Mouse (Mus musculus) layer of hippocampus, postnatal 14 days (tissue): ENCODE results near the gene Trmo. TPM values are rescaled to one million over a fixed set of nuclear protein-coding genes. Genes with fewer than 3 reads are reported as not detected.
A peak's percentile ranks its signal among the peaks of the same experiment; 100 is the strongest.

Experiments used
- DNase-seq, 2 experiments: peaks; one replicate each; pipeline ENCODE4 v3.0.0; 2021 to 2022; ENCODE audit warnings: low spot score in 2 of 2, mixed read lengths in 1 of 2
- long read RNA-seq, 2 experiments: library from polyadenylated mRNA; stranded (forward); transcript quantifications; one replicate each; pipeline ENCODE4 v2.0.0; 2021
- total RNA-seq, 2 experiments: library from RNA; stranded (reverse); gene quantifications; 2 replicates each; pipeline ENCODE4 v1.2.3; 2021

Trmo gene
- total RNA-seq = 1 to 10 TPM; 3.3 to 4.2 TPM
- long read RNA-seq, experiment 1, partial matches to known transcripts = 0 of 4 reads
- long read RNA-seq, experiment 1, other reads (novel, unspliced or antisense) = 2 of 4 reads
- long read RNA-seq, experiment 2, transcript Trmo-201 (5 exons, 1,527 nt) = major isoform, 5 of 6 reads
- long read RNA-seq, experiment 2, partial matches to known transcripts = 0 of 6 reads
- long read RNA-seq, experiment 2, other reads (novel, unspliced or antisense) = 1 of 6 reads

GRCm38 (mm10) chr4:46389013-46389611 lies at the start of gene Trmo:
Trmo (minus strand) TSS chr4:46389437.
- peak; percentile 97 for DNase-seq

GRCm38 (mm10) chr4:46432339-46433036 lies 43.3 kb upstream of the Trmo start:
- DNase-seq = no peak

- peak; percentile 16 to 44 for DNase-seq
Observed at GRCm38 (mm10) chr4:46428903-46429499, 39.8 kb upstream of the Trmo start.

- no peak for DNase-seq
Observed at GRCm38 (mm10) chr4:46422625-46423024, 33.4 kb upstream of the Trmo start.

- no peak for DNase-seq
Observed at GRCm38 (mm10) chr4:46418851-46419250, 29.6 kb upstream of the Trmo start.

- DNase-seq = no peak
Observed at GRCm38 (mm10) chr4:46417491-46417890, 28.3 kb upstream of the Trmo start.

GRCm38 (mm10) chr4:46413406-46413805 lies 24.2 kb upstream of the Trmo start, which contains the start of gene Hemgn:
Hemgn (minus strand) TSS chr4:46413506.
- no peak for DNase-seq

GRCm38 (mm10) chr4:46412113-46412512 lies 22.9 kb upstream of the Trmo start:
- DNase-seq = no peak

- DNase-seq = no peak
Observed at GRCm38 (mm10) chr4:46411489-46411888, 22.3 kb upstream of the Trmo start.

- no peak for DNase-seq
Observed at GRCm38 (mm10) chr4:46410677-46411076, 21.4 kb upstream of the Trmo start.

GRCm38 (mm10) chr4:46406966-46407703 lies 17.9 kb upstream of the Trmo start:
- DNase-seq = no peak

- no peak for DNase-seq
Observed at GRCm38 (mm10) chr4:46404042-46404795, 15.0 kb upstream of the Trmo start.

- DNase-seq = no peak
Observed at GRCm38 (mm10) chr4:46398839-46399238, 9.6 kb upstream of the Trmo start.

GRCm38 (mm10) chr4:46395736-46396135 lies 6.5 kb upstream of the Trmo start:
- no peak for DNase-seq

- DNase-seq = no peak
Observed at GRCm38 (mm10) chr4:46394388-46394787, 5.2 kb upstream of the Trmo start.

GRCm38 (mm10) chr4:46390390-46390970 lies 1.2 kb upstream of the Trmo start:
- DNase-seq = peak; percentile 77 to 86

GRCm38 (mm10) chr4:46389612-46390341 lies 540 bp upstream of the Trmo start:
- DNase-seq = no peak

- DNase-seq = no peak
Observed at GRCm38 (mm10) chr4:46388556-46388955, 681 bp downstream of the Trmo start.

GRCm38 (mm10) chr4:46374869-46375368 lies 14.3 kb downstream of the Trmo start:
- peak; percentile 72 to 83 for DNase-seq
